Mouse (Mus musculus) G1E (cell line): Measurements from ENCODE around the gene Cln5.

Experiments
- CTCF ChIP-seq: IDR thresholded peaks from 2 replicates; pipeline ENCODE4 v1.5.1; 2012; ENCODE audit warnings: low read depth, low read length, inconsistent platforms, mixed read lengths
- GATA1 ChIP-seq: IDR thresholded peaks from 2 replicates; pipeline ENCODE4 v1.6.1; 2012; ENCODE audit warnings: borderline replicate concordance, low read length, inconsistent platforms, mixed read lengths
- GATA2 ChIP-seq: IDR thresholded peaks from 2 replicates; pipeline ENCODE4 v1.6.1; 2012; ENCODE audit warnings: low read depth, low read length, inconsistent platforms, borderline replicate concordance
- POLR2AphosphoS5 ChIP-seq: IDR thresholded peaks from 2 replicates; pipeline ENCODE4 v1.6.1; 2012; ENCODE audit warnings: low read depth, low read length, inconsistent platforms; ENCODE audit not compliant: insufficient replicate concordance
- TAL1 ChIP-seq: conservative IDR thresholded peaks from 2 replicates; pipeline ENCODE4 v1.6.1; 2012; ENCODE audit warnings: low read depth, low read length, inconsistent platforms, mixed read lengths

DNA sequence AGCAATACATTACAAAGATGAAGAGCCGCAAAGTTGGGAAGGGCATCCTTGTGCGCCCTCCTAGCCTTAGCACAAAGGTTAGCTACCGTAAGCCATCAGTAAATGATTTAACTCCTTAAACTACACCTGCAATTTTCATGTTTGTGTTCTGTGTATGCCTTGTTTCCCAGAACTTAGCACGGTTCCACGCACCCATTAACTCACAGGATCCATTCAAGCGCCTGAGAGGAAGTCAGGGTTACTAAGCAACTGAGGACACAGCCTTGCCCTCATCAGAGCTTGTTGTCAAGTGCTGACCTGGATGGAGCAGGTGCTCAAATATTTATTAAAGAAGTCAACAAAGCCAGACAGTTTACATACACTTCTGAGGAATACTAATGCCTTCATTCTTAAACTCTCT, 32.2 kb downstream of the Cln5 start:
- TF ChIP-seq CTCF: no peak
- no peak for TF ChIP-seq GATA1
- no peak for TF ChIP-seq TAL1
- no peak for TF ChIP-seq POLR2AphosphoS5
- TF ChIP-seq GATA2: no peak
